Mouse (Mus musculus) megakaryocyte, embryonic 14.5 days (primary cell): Measurements from ENCODE around the gene 1700021F07Rik.

Source experiments
- FLI1 ChIP-seq: IDR thresholded peaks from 2 replicates; pipeline ENCODE4 v1.6.1; 2012; ENCODE audit warnings: low read length, inconsistent platforms, mixed read lengths
- GATA1 ChIP-seq: IDR thresholded peaks from 3 replicates; pipeline ENCODE4 v1.6.1; 2012; ENCODE audit warnings: mixed read lengths, low read length, inconsistent platforms, borderline replicate concordance

DNA sequence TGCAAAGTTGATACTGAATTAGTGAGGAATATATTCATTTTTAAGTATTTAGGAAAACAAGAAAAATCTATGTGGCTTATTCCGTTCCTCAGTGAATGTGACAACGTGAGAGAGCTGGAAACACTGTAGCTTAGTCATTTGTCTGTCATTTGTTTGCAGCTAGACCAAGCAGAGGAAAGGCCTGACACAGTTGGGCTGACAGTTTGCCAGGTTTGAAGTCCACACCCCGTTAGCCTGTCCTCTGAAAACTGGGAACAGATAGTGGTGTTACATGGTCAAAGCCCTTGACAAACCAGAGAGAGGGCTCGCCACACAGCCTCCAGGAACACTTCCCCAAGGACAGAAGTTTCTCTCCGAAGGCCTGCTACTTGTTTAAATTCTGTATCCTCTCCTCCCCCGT lies 28.3 kb downstream of the 1700021F07Rik start:
- no peak for TF ChIP-seq FLI1
- TF ChIP-seq GATA1: no peak
